Mouse (Mus musculus) hindbrain, postnatal 0 days (tissue): ENCODE results near the gene Twf2. TPM values are rescaled to one million over a fixed set of nuclear protein-coding genes. Genes with fewer than 3 reads are reported as not detected.

Experiments
- ATAC-seq: fragments of 200-750 bp; cut with Nextera tagmentation; 2 replicates; pipeline ENCODE4 v1.8.0; 2017; ENCODE audit warnings: mild to moderate bottlenecking, moderate TSS enrichment, moderate library complexity
- DNase-seq: peaks from one replicate; pipeline ENCODE4 v3.0.0-alpha.2; 2015; ENCODE audit warnings: low spot score
- H3K27ac ChIP-seq: fragments of 300-500 bp; sonication (generic); 2 replicates; pipeline ENCODE4 v1.5.1; 2014; ENCODE audit warnings: mild to moderate bottlenecking
- H3K27me3 ChIP-seq: fragments of 300-500 bp; sonication (generic); 2 replicates; pipeline ENCODE4 v1.6.1; 2014; ENCODE audit warnings: low read length, mixed read lengths; ENCODE audit not compliant: insufficient read depth
- H3K36me3 ChIP-seq: fragments of 300-500 bp; sonication (generic); 2 replicates; pipeline ENCODE4 v1.6.1; 2014; ENCODE audit warnings: low read length, mixed read lengths; ENCODE audit not compliant: insufficient read depth
- H3K4me1 ChIP-seq: fragments of 300-500 bp; sonication (generic); 2 replicates; pipeline ENCODE4 v1.6.1; 2014; ENCODE audit warnings: antibody characterized with exemption, low read length, mixed read lengths; ENCODE audit not compliant: insufficient read depth
- H3K4me2 ChIP-seq: fragments of 300-500 bp; sonication (generic); 2 replicates; pipeline ENCODE4 v1.6.1; 2014; ENCODE audit warnings: low read depth, mild to moderate bottlenecking, low read length, moderate library complexity, mixed read lengths
- H3K4me3 ChIP-seq: fragments of 300-500 bp; sonication (generic); 2 replicates; pipeline ENCODE4 v1.5.1; 2014; ENCODE audit warnings: low read length
- H3K9ac ChIP-seq: fragments of 300-500 bp; sonication (generic); replicated peaks from 2 replicates; pipeline ENCODE4 v1.6.1; 2014; ENCODE audit warnings: mild to moderate bottlenecking, low read length, moderate library complexity, mixed read lengths
- H3K9me3 ChIP-seq: fragments of 300-500 bp; sonication (generic); 2 replicates; pipeline ENCODE4 v1.6.1; 2016; ENCODE audit warnings: low read length, mixed read lengths
- CTCF ChIP-seq: IDR thresholded peaks from 2 replicates; pipeline ENCODE4 v1.5.1; 2016; ENCODE audit warnings: antibody characterized with exemption, control low read depth, low read depth
- WGBS: fragments of 180-500 bp; shearing (Covaris S2); extraction: QIAGEN DNeasy Blood & Tissue Kit; methylation state at CpG from one replicate; pipeline ENCODE4 v1.1.7; 2014; 5-methylcytosine and 5-hydroxymethylcytosine counted together
- polyA plus RNA-seq: library from polyadenylated mRNA; unstranded; fragments of >200 nt; fragmentation: Nextera tagmentation; extraction: Ambion mirVana; gene quantifications from 2 replicates; pipeline ENCODE4 v1.2.1, GENCODE M21; 2015
- total RNA-seq: library from RNA; depleted of rRNA; stranded (reverse); fragments of >200 nt; gene quantifications from 2 replicates; pipeline ENCODE4 v1.2.3, GENCODE M21; 2014; rRNA removed

Twf2 gene
- 57.4 and 72.6 TPM in 2 replicates for total RNA-seq
- 42.0 and 43.9 TPM in 2 replicates for polyA plus RNA-seq

DNA sequence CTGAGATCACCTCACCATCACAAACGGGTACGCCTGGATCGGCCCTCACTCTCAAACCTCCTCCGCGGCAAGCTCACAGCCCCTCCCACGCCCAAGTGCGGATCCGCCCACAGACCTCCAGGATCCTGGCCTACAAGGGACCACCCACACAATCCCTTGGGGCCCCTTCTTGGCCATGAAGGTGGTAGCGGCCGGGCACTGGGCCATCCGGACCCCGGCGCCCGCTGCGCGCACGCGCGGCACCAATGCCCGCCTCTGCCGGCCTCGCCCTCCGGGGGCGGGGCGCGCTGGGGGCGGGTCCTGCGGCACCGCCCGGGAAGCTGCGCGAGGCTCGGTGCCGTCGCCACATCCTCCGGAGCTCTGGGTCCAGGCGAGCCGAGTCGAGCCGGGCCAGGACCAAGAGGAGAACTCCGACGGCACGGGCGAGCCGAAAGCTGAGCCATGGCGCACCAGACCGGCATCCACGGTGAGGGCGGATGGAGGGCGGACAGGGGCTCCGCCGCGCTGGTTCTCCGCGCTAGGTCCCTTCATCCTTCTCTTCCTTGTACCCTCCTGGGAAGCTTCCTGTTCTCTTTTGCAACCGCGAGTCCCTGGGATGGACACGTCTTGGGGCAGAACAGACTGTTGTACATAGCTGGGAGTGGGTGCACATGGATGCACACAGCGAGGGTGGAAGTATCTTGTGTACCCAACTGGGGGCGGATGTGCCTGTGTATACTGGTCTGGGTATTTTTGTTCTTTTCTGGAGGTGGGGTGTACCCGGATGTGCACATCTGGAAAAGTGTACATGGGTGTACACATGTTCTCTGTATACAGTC is at the start of gene Twf2:
Gene Twf2 (plus strand): TSS at position 290 of the 818 bp plus-strand sequence.
- ATAC-seq (peak; percentile 90), DNase-seq (peak; percentile 95)
- Histone ChIP-seq H3K27me3 (no peaks in the 10 kb centered on the region), H3K4me3 (peak within 1 kb of the TSS; percentile 45), H3K4me1 (peaks cover 16% of the 10 kb centered on the region), H3K9me3 (no peaks in the 10 kb centered on the region), H3K36me3 (no peaks in the 10 kb centered on the region), H3K4me2 (peak within 1 kb of the TSS; percentile 64), H3K9ac (peak within 1 kb of the TSS; percentile 62), H3K27ac (peak within 1 kb of the TSS; percentile 49)
- WGBS: 2% methylated on average over 56 of the region's 61 CpGs
- TF ChIP-seq CTCF: no peak

DNA sequence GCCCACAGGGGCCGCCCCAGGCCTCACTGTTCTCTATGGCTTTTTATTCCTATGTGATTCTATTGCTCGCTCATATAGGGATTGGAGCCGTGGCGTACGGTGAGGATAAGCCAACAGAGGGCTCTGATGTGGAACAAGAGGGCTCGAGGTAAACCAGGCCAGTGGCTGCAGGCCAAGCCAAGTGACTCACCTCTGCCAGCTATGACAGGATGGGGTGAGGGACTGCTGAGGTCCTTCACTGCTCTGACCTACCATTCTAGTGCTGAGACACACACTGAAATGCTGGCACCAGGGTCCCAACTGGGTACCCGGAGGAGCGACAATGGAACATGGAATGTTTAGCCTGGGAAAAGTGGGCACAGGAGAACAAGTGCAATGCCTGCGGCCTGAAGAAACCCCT is 48.8 kb upstream of the Twf2 start:
- Histone ChIP-seq H3K4me3 (no peak overlapping the region), H3K4me2 (no peak overlapping the region), H3K4me1 (0 out of 2 replicates have a peak, but pooled peaks cover 5% of the 10 kb centered on the region), H3K27ac (no peak overlapping the region), H3K36me3 (no peaks in the 10 kb centered on the region), H3K9ac (no peak overlapping the region), H3K9me3 (no peaks in the 10 kb centered on the region), H3K27me3 (no peaks in the 10 kb centered on the region)
- 76% methylated on average over 9 of the region's 9 CpGs for WGBS
- DNase-seq (no peak), ATAC-seq (no peak)
- no peak for TF ChIP-seq CTCF

DNA sequence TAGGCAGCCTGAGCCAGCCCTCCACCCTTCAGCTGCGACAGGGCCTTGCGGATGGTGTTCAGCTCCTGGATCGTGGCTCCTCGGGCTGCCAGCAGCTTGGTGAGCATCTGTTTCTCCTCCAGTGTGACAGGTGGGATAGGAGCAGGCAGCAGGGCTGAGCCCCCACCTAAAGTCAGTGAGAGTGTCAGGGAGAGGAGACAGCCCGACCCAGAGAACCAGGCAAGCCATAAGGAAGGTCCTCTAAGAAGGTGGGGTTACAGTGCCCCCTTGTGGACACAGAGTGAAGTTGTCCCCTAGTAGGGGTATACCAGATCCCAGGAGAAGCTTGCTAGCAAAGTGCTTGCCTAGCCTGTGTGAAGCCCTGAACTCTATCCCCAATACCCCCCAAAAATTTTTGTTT is 46.5 kb upstream of the Twf2 start:
- H3K4me2 ChIP-seq: no peak overlapping the region
- no peak overlapping the region for H3K9ac ChIP-seq
- H3K4me3 ChIP-seq: no peak overlapping the region
- DNase-seq (peak; percentile 89), ATAC-seq (peak; percentile 71)
- 29% methylated on average over 5 of the region's 5 CpGs for WGBS
- H3K27ac ChIP-seq: peak overlapping the region; percentile 3; the same call in 1 of the 2 replicates
- H3K27me3 ChIP-seq: no peaks in the 10 kb centered on the region
- H3K4me1 ChIP-seq: no peaks in the 10 kb centered on the region
- no peaks in the 10 kb centered on the region for H3K36me3 ChIP-seq
- H3K9me3 ChIP-seq: no peaks in the 10 kb centered on the region
- TF ChIP-seq CTCF: peak; percentile 89

DNA sequence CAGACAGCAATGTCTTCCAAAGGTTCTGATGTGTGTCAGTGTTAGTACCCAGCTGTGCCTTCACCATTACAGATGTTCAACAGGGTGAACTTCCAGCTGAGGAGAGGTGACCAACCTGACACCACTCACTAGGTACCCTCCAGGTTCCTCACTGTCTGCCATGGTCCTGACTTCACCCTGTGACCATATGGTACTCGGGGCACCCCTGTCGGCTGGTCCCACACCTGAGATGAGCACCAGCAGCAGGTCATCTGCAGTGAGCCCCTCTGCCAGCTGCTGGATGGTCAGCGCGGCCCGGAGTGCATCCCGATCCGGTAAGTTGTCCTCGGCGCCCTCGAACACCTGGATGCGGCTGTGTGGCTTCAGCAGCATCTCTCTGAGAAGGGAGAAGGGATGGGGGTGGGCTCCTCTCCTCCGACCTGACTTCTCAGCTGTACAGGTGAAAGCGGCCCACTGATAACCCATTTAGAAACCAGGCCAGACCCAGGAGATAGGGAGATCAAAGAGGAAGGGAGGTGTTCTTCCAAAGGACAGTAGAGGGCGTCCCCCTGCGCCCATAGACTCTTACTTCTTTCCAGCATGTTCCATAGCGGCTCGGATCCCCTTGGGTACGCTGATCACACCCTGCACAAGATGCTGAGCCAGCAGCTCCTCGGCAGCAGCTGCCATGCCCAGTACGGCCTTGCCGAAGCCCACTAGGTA is 45.8 kb upstream of the Twf2 start:
- no peak overlapping the region for H3K9ac ChIP-seq
- H3K36me3 ChIP-seq: no peaks in the 10 kb centered on the region
- H3K4me3 ChIP-seq: no peak overlapping the region
- ATAC-seq (no peak), DNase-seq (no peak)
- H3K27me3 ChIP-seq: no peaks in the 10 kb centered on the region
- 75% methylated on average over 21 of the region's 21 CpGs for WGBS
- no peak overlapping the region for H3K4me2 ChIP-seq
- no peaks in the 10 kb centered on the region for H3K4me1 ChIP-seq
- no peak overlapping the region for H3K27ac ChIP-seq
- TF ChIP-seq CTCF: peak; percentile 29; the same call in 1 of the 2 replicates
- no peaks in the 10 kb centered on the region for H3K9me3 ChIP-seq

DNA sequence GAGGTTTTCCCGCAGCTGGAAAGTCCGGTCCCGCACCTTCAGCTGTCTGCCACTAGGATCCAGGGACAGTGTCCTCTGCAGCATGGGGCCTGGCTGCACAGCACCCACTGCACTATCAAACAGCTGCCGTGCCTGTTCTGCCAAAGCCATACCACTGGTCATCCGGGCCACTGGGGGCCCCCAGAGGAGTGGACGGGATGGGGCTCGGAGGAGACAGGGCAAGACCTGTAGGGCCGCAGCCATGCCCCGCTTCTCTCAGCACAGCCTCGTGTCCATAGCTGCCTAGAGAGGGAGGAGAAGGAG is 45.3 kb upstream of the Twf2 start:
- no peaks in the 10 kb centered on the region for H3K4me1 ChIP-seq
- TF ChIP-seq CTCF: 0 out of 2 replicates have a peak, but pooled peaks have one; percentile 15
- WGBS: 80% methylated on average over 10 of the region's 10 CpGs
- DNase-seq (no peak), ATAC-seq (no peak)
- no peak overlapping the region for H3K9ac ChIP-seq
- no peaks in the 10 kb centered on the region for H3K36me3 ChIP-seq
- H3K27me3 ChIP-seq: no peaks in the 10 kb centered on the region
- no peaks in the 10 kb centered on the region for H3K9me3 ChIP-seq
- H3K4me3 ChIP-seq: no peak overlapping the region
- H3K4me2 ChIP-seq: no peak overlapping the region
- H3K27ac ChIP-seq: no peak overlapping the region

DNA sequence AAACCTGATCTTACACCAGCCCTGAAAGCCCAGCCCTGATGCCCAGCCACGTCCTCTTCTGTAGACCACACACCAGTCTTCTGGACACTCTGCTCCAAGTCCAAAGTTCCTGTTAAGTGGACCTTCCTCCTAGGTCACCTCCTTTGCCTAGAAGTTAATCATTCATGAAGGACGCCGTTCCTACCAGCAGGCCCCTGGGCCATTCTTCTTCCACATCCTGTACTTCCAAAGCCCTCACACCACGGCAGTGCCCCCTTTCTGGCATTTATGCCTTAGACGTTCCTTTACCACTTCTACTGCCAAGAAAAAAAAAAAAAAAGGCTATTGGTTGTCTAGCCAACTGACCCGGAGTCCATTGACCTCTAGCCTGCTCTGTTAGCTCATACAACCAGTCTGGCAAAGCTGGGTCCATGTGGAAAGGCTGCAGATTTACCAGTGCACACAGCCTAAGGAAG is 44.8 kb upstream of the Twf2 start, which contains the start of gene Glyctk:
Gene Glyctk (minus strand): TSS at position 102 of the 455 bp plus-strand sequence.
- 68% methylated on average over 6 of the region's 6 CpGs for WGBS
- H3K4me1 ChIP-seq: no peaks in the 10 kb centered on the region
- H3K27ac ChIP-seq: no peak within 1 kb of the TSS
- no peaks in the 10 kb centered on the region for H3K36me3 ChIP-seq
- no peak for TF ChIP-seq CTCF
- no peak within 1 kb of the TSS for H3K4me2 ChIP-seq
- no peaks in the 10 kb centered on the region for H3K27me3 ChIP-seq
- no peak within 1 kb of the TSS for H3K9ac ChIP-seq
- DNase-seq (no peak), ATAC-seq (no peak)
- H3K9me3 ChIP-seq: no peaks in the 10 kb centered on the region
- no peak within 1 kb of the TSS for H3K4me3 ChIP-seq
